Mouse (Mus musculus) spleen, adult 12 weeks (tissue): ENCODE measurements around the gene Ddx28.
"Not testable (repeated sequence)": the region's sequence is repeated elsewhere in the genome, so short reads cannot be mapped to it uniquely, and the experiment has no call there.

Experiments
- DNase-seq: peaks from one replicate; pipeline ENCODE4 v3.0.0; 2022; ENCODE audit warnings: low spot score

The Ddx28 gene

DNA sequence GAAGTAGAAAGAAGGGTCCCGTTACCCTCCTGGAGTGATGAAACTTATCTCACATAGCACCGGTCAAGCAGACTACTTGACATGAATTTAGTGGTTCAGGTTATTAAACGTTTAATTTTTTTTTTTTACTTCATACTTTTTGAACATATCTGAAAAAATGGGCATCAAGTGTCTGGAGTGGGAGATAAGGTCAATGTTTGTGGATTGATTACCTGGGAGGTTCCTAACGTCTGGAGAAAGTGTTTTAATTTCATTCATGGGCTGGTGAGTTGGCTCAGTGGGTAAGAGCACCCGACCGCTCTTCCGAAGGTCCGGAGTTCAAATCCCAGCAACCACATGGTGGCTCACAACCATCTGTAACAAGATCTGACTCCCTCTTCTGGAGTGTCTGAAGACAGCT is 521 bp upstream of the Ddx28 start:
- not testable (repeated sequence) for DNase-seq

- peak; percentile 85 for DNase-seq
Measured at GRCm38 (mm10) chr8:106010748-106011642, 687 bp downstream of the Ddx28 start.

GRCm38 (mm10) chr8:106007891-106008290 is 3.8 kb downstream of the Ddx28 start:
- not testable (repeated sequence) for DNase-seq

DNA sequence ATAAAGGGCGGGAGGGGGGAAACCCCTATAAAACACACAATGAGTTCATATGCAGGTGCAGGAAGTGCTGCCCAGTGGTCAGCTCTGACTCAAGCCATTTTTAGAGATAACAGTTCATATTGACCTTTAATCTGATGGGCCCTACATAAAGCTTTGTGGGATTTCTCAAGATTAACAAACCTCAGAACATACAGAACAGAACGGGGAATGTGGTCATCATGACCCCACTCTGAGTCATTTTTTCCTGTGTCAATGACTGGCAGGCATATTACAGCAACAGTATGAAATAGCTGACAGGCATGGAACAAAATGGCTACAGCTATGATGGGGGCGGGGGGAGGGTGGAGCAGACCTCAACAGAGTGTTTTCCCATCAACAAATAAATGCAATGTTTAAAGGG is 4.5 kb downstream of the Ddx28 start:
- DNase-seq = no peak

DNA sequence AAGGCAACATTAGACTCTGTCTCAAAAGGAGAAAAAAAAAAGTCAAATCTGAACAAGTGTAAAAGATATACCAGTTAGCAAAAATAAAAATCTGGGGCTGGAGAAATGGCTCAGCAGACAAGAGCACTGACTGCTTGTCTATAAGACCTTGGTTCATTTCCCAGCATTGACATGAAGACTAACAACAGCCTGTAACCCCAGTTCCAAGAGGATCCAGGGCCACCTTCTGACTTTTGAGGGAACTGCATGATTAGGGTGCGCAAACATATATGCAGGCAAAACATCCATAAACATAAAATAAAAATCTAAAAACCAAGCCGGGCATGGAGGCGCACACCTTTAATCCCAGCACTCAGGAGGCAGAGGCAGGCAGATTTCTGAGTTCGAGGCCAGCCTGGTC is 5.3 kb downstream of the Ddx28 start:
- DNase-seq = no peak

- no peak for DNase-seq
Measured at GRCm38 (mm10) chr8:106005875-106006274, 5.8 kb downstream of the Ddx28 start, which contains the start of gene Dpep2nb. Dpep2nb (minus strand) TSS chr8:106005975.

- DNase-seq = no peak
Measured at GRCm38 (mm10) chr8:106004538-106005207, 7.0 kb downstream of the Ddx28 start.

DNA sequence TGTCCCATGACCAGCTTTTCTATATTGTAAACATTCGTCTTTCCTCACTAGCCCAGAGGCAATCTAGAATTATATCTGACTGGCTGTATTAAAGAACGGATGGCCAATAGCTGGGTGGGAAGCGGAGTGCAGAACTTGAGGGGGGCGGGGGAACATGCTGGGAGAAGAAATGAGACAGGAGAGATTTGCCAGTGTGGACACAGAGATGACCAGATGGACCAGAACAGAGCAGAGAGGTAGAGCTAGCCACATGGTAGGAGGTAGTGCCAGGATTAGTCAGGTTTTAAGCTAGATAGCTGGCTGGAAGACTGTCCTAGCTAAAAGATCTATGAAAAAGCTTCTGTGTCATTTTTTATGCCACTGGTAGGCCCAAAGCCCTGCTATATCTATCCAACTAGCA is 9.8 kb downstream of the Ddx28 start:
- DNase-seq = no peak

- DNase-seq = no peak
Measured at GRCm38 (mm10) chr8:105998971-105999370, 12.7 kb downstream of the Ddx28 start.

DNA sequence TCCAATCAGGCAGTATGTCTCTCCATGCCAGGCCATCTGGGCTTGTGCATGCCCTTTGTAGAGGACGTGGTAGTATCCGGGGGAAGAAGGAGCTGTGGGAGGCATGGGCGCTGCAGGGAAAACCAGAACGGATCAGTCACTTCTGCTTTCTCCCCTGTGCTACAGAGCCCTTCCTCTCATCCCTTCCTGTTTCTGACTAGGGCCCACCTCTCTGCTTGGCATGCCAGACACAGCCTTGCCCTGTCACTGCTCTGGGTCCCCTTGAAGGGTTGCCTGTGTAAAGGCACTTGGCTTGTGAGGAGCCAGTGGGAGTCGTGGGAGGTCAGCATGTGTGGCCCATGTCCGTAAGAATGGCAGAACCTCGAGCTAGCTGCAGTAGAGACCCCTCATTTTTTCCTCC is 15.3 kb downstream of the Ddx28 start:
- no peak for DNase-seq

DNA sequence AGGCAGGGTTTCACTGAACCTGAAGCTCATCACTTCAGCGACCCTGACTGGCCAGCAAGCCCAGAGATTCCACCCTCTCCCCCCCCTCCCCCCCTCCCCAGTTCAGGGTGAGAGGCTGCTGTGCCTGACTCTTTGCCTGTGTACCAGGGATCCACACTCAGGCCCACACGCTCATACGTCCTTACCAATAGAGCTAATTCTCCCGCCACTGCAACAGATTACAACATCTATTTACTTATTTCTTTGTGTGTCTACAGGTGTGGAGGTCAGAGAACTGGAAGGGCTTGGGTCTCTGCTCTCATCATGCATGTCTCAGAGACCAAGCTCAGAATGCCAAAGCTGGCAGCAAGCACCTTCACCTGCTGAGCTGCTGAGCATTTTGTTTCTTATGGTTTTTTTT is 18.5 kb downstream of the Ddx28 start:
- DNase-seq = no peak

GRCm38 (mm10) chr8:105992499-105992898 is 19.2 kb downstream of the Ddx28 start:
- peak; percentile 49 for DNase-seq

DNA sequence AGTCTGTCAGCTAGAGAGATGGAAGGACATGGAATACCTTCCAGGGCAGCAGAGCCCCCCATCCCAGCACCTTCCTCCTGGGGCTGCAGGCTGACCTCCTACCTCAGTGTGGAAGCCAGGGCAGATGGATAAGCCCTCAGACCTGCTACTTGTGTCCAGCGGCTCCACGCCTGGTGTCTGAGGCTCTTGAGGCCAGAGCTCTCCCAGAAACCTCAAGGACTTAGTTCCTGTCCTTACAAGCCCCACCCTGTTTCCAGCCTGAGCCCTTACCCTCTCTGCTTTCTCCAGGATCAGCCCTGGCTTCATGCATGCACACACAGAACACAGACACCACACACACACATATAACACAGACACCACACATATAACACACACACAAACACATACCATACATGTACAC is 20.1 kb downstream of the Ddx28 start:
- no peak for DNase-seq

- peak; percentile 69 for DNase-seq
Measured at GRCm38 (mm10) chr8:105990856-105991387, 20.8 kb downstream of the Ddx28 start, which contains the start of gene Dus2. Dus2 (plus strand) TSS chr8:105991337.

GRCm38 (mm10) chr8:105988546-105988945 is 23.1 kb downstream of the Ddx28 start:
- DNase-seq = no peak

DNA sequence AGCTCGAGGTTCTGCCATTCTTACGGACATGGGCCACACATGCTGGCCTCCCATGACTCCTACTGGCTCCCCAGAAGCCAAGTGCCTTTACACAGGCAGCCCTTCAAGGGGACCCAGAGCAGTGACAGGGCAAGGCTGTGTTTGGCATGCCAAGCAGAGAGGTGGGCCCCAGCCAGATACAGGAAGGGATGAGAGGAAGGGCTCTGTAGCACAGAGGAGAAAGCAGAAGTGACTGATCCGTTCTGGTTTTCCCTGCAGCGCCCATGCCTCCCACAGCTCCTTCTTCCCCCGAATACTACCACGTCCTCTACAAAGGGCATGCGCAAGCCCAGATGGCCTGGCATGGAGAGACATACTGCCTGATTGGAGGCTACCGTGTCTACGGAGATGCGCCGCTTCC is 28.3 kb downstream of the Ddx28 start:
- DNase-seq = not testable (repeated sequence)

- no peak for DNase-seq
Measured at GRCm38 (mm10) chr8:105981146-105981545, 30.5 kb downstream of the Ddx28 start.

DNA sequence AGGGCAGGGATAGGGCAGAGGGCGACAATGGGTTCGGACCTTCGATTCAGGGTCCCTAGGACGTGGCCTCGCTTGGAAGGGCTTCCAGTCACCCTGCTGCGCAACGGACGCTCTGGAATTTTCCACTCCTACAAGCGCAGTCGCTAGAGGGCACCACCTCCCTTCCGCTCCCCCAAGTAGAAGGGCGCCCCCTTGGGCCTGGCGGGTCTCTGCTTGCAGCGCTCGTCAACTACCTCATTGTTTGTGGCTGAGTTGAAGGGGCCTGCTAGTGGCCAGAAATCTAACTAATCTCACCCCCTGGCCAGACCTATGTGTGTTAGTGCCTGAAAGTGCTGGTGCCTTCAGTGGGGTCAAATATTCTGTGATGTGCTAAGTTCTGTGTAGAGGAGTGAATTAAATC is 32.4 kb downstream of the Ddx28 start, which contains the start of gene Dpep3:
Gene Dpep3, minus strand, starts transcription at position 105 of the 400 bp plus-strand sequence.
- no peak for DNase-seq

GRCm38 (mm10) chr8:105975363-105975762 is 36.3 kb downstream of the Ddx28 start:
- DNase-seq = no peak

DNA sequence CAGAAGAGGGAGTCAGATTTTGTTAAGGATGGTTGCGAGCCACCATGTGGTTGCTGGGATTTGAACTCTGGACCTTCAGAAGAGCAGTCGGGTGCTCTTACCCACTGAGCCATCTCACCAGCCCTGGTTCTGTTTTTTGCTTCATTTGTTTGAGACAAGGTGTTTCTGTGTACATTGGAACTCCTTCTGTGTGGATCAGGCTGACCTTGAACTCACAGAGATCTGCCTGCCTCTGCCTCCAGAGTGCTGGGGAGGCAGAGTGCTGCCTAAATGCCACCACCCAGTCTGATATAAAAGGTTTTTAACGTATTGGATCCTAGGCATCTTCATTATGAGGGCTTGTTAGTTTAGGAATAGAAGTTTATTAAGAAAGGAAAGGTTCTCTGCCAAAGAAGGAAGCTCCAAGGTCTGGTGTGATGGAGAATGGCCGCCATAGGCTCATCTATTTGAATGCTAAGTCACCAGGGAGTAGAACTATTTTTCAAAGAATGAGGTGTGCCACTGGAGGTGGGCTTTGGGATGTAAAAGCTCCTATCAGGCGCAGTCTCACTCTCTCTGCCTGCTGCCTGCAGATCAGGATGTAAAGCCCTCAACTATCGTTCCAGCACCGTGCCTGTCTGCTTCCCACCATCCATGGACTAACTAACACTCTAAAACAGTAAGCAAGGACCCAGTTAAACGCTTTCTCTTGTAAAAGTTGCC is 40.5 kb downstream of the Ddx28 start:
- no peak for DNase-seq

- DNase-seq = no peak
Measured at GRCm38 (mm10) chr8:105969367-105969766, 42.3 kb downstream of the Ddx28 start.

DNA sequence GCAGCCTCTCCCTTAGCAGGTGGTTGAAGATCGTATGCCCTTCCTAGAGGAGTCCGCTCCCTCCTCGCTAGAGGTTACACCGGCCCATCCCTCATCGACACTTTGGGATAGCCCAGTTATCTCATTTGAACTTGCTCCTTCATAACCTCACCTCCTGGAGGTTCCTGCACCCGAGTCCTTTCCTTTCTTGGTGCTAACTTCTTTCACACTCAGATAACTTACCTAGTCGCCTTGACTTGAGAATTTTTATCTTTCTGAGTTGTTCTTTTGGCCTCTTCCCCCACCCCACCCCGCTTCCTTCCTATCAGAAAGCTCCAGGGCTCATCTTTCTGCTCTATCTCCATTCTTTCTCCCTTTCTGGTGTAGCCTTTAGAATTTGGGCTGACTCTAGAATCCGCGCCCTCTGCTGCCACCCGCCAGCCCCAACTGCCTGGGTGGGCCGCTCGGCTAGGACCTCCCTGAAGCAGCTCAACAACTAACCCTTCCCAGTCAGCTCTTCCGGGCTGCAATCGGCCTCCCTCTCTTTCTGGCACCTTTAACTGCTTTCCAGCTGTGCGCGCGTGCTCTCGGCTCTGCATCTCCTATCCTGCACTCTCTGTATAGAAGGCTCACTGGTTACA is 44.9 kb downstream of the Ddx28 start:
- peak; percentile 33 for DNase-seq
